Mouse (Mus musculus): ENCODE data around the gene Cr1l. TPM values are rescaled to one million over a fixed set of nuclear protein-coding genes. Genes with fewer than 3 reads are reported as not detected.

Cr1l gene
- polyA plus RNA-seq (2015; fragmentation: Nextera tagmentation; extraction: Ambion mirVana) = 39.3 and 42.5 TPM in 2 replicates

- H3K4me1 ChIP-seq (ENCODE audit: control insufficient read depth, insufficient read depth, low read depth, low read length) = peaks cover 7% of the 10 kb centered on the region
- H3K27ac ChIP-seq (ENCODE audit: low read depth, low read length) = peak within 1 kb of the TSS; percentile 94
- H3K4me3 ChIP-seq (ENCODE audit: low read length) = peak within 1 kb of the TSS; percentile 66
- no peaks in the 10 kb centered on the region for H3K36me3 ChIP-seq (ENCODE audit: control insufficient read depth, insufficient read depth, low read length)
- H3K9me3 ChIP-seq (ENCODE audit: control insufficient read depth, low read length) = no peaks in the 10 kb centered on the region
- no peaks in the 10 kb centered on the region for H3K27me3 ChIP-seq (replicated peaks; ENCODE audit: control insufficient read depth, insufficient read depth, low read length)
- peak; percentile 99 for ATAC-seq
- H3K4me2 ChIP-seq (ENCODE audit: low read length) = peak within 1 kb of the TSS; percentile 63
- under 1% methylated on average over 31 of the region's 31 CpGs for WGBS
- peak within 1 kb of the TSS; percentile 81 for H3K9ac ChIP-seq (ENCODE audit: low read depth, low read length)
Measured at GRCm38 (mm10) chr1:195130953-195131674, at the start of gene Cr1l. Gene Cr1l (minus strand): TSS chr1:195131586.

GRCm38 (mm10) chr1:195175980-195176931 is 44.9 kb upstream of the Cr1l start, which contains the start of gene Cr2:
Gene Cr2 (minus strand): TSS chr1:195176716.
- Histone ChIP-seq H3K27me3 (replicated peaks; ENCODE audit: control insufficient read depth, insufficient read depth, low read length) (no peaks in the 10 kb centered on the region), H3K4me2 (ENCODE audit: low read length) (peak within 1 kb of the TSS; percentile 85), H3K4me1 (ENCODE audit: control insufficient read depth, insufficient read depth, low read depth, low read length) (peaks cover 3% of the 10 kb centered on the region; the same call in 1 of the 2 replicates), H3K9me3 (ENCODE audit: control insufficient read depth, low read length) (no peaks in the 10 kb centered on the region), H3K36me3 (ENCODE audit: control insufficient read depth, insufficient read depth, low read length) (no peaks in the 10 kb centered on the region), H3K4me3 (ENCODE audit: low read length) (peak within 1 kb of the TSS; percentile 43), H3K27ac (ENCODE audit: low read depth, low read length) (no peak within 1 kb of the TSS), H3K9ac (ENCODE audit: low read depth, low read length) (peak within 1 kb of the TSS; percentile 65)
- 8% methylated on average over 20 of the region's 20 CpGs for WGBS
- peak; percentile 98 for ATAC-seq

- 86% methylated on average over 9 of the region's 9 CpGs for WGBS
- H3K4me2 ChIP-seq (ENCODE audit: low read length) = no peak overlapping the region
Measured at GRCm38 (mm10) chr1:195164996-195165755, 33.8 kb upstream of the Cr1l start.

GRCm38 (mm10) chr1:195132070-195132469 is 684 bp upstream of the Cr1l start:
- Histone ChIP-seq H3K27ac (ENCODE audit: low read depth, low read length) (no peak overlapping the region; the same call in 1 of the 2 replicates), H3K4me1 (ENCODE audit: control insufficient read depth, insufficient read depth, low read depth, low read length) (peaks cover 7% of the 10 kb centered on the region), H3K9ac (ENCODE audit: low read depth, low read length) (no peak overlapping the region), H3K36me3 (ENCODE audit: control insufficient read depth, insufficient read depth, low read length) (no peaks in the 10 kb centered on the region), H3K4me3 (ENCODE audit: low read length) (peak overlapping the region; percentile 66), H3K27me3 (replicated peaks; ENCODE audit: control insufficient read depth, insufficient read depth, low read length) (no peaks in the 10 kb centered on the region), H3K9me3 (ENCODE audit: control insufficient read depth, low read length) (no peaks in the 10 kb centered on the region), H3K4me2 (ENCODE audit: low read length) (peak overlapping the region; percentile 63)
- WGBS = 53% methylated on average over 3 of the region's 3 CpGs
- ATAC-seq = no peak

More at GRCm38 (mm10) chr1:195164996-195165755, 33.8 kb upstream of the Cr1l start:
- Histone ChIP-seq H3K27me3 (replicated peaks; ENCODE audit: control insufficient read depth, insufficient read depth, low read length) (no peaks in the 10 kb centered on the region), H3K9me3 (ENCODE audit: control insufficient read depth, low read length) (no peaks in the 10 kb centered on the region), H3K4me1 (ENCODE audit: control insufficient read depth, insufficient read depth, low read depth, low read length) (no peaks in the 10 kb centered on the region), H3K27ac (ENCODE audit: low read depth, low read length) (no peak overlapping the region), H3K36me3 (ENCODE audit: control insufficient read depth, insufficient read depth, low read length) (no peaks in the 10 kb centered on the region), H3K4me3 (ENCODE audit: low read length) (no peak overlapping the region), H3K9ac (ENCODE audit: low read depth, low read length) (no peak overlapping the region)
- no peak for ATAC-seq

GRCm38 (mm10) chr1:195131675-195132015 is 259 bp upstream of the Cr1l start:
- Histone ChIP-seq H3K4me1 (ENCODE audit: control insufficient read depth, insufficient read depth, low read depth, low read length) (peaks cover 7% of the 10 kb centered on the region), H3K27ac (ENCODE audit: low read depth, low read length) (peak overlapping the region; percentile 94), H3K4me3 (ENCODE audit: low read length) (peak overlapping the region; percentile 66), H3K9ac (ENCODE audit: low read depth, low read length) (peak overlapping the region; percentile 81), H3K27me3 (replicated peaks; ENCODE audit: control insufficient read depth, insufficient read depth, low read length) (no peaks in the 10 kb centered on the region), H3K4me2 (ENCODE audit: low read length) (peak overlapping the region; percentile 63), H3K9me3 (ENCODE audit: control insufficient read depth, low read length) (no peaks in the 10 kb centered on the region), H3K36me3 (ENCODE audit: control insufficient read depth, insufficient read depth, low read length) (no peaks in the 10 kb centered on the region)
- no peak for ATAC-seq
- WGBS = 23% methylated on average over 4 of the region's 4 CpGs

GRCm38 (mm10) chr1:195130479-195130878 is 907 bp downstream of the Cr1l start:
- peak overlapping the region; percentile 63 for H3K4me2 ChIP-seq (ENCODE audit: low read length)
- peaks cover 7% of the 10 kb centered on the region for H3K4me1 ChIP-seq (ENCODE audit: control insufficient read depth, insufficient read depth, low read depth, low read length)
- no peaks in the 10 kb centered on the region for H3K9me3 ChIP-seq (ENCODE audit: control insufficient read depth, low read length)
- H3K27me3 ChIP-seq (replicated peaks; ENCODE audit: control insufficient read depth, insufficient read depth, low read length) = no peaks in the 10 kb centered on the region
- H3K9ac ChIP-seq (ENCODE audit: low read depth, low read length) = peak overlapping the region; percentile 81
- no peaks in the 10 kb centered on the region; the same call in 1 of the 2 replicates for H3K36me3 ChIP-seq (ENCODE audit: control insufficient read depth, insufficient read depth, low read length)
- ATAC-seq = peak; percentile 53
- peak overlapping the region; percentile 66 for H3K4me3 ChIP-seq (ENCODE audit: low read length)
- WGBS = 18% methylated on average over 2 of the region's 2 CpGs
- peak overlapping the region; percentile 94 for H3K27ac ChIP-seq (ENCODE audit: low read depth, low read length)

- H3K9me3 ChIP-seq (ENCODE audit: control insufficient read depth, low read length) = no peaks in the 10 kb centered on the region
- 74% methylated on average over 1 of the region's 1 CpGs for WGBS
- ATAC-seq = no peak
- peaks cover 7% of the 10 kb centered on the region for H3K4me1 ChIP-seq (ENCODE audit: control insufficient read depth, insufficient read depth, low read depth, low read length)
- no peak overlapping the region for H3K27ac ChIP-seq (ENCODE audit: low read depth, low read length)
- H3K4me2 ChIP-seq (ENCODE audit: low read length) = peak overlapping the region; percentile 33
- H3K36me3 ChIP-seq (ENCODE audit: control insufficient read depth, insufficient read depth, low read length) = no peaks in the 10 kb centered on the region; the same call in 1 of the 2 replicates
- no peaks in the 10 kb centered on the region for H3K27me3 ChIP-seq (replicated peaks; ENCODE audit: control insufficient read depth, insufficient read depth, low read length)
- no peak overlapping the region for H3K4me3 ChIP-seq (ENCODE audit: low read length)
- no peak overlapping the region for H3K9ac ChIP-seq (ENCODE audit: low read depth, low read length)
Measured at GRCm38 (mm10) chr1:195129867-195130266, 1.5 kb downstream of the Cr1l start.

GRCm38 (mm10) chr1:195114414-195114813 is 17.0 kb downstream of the Cr1l start:
- WGBS = 93% methylated on average over 1 of the region's 1 CpGs
- H3K4me3 ChIP-seq (ENCODE audit: low read length) = no peak overlapping the region
- no peaks in the 10 kb centered on the region for H3K27me3 ChIP-seq (replicated peaks; ENCODE audit: control insufficient read depth, insufficient read depth, low read length)
- H3K27ac ChIP-seq (ENCODE audit: low read depth, low read length) = no peak overlapping the region
- ATAC-seq = no peak
- no peak overlapping the region for H3K9ac ChIP-seq (ENCODE audit: low read depth, low read length)
- peaks cover 12% of the 10 kb centered on the region for H3K36me3 ChIP-seq (ENCODE audit: control insufficient read depth, insufficient read depth, low read length)
- no peak overlapping the region for H3K4me2 ChIP-seq (ENCODE audit: low read length)
- no peaks in the 10 kb centered on the region for H3K4me1 ChIP-seq (ENCODE audit: control insufficient read depth, insufficient read depth, low read depth, low read length)
- no peaks in the 10 kb centered on the region for H3K9me3 ChIP-seq (ENCODE audit: control insufficient read depth, low read length)

Data from hindbrain, embryonic 16.5 days (tissue).